Mouse (Mus musculus) cerebellum, adult 2 months (tissue): ENCODE measurements at regions not wholly inside any gene's neighbourhood (a gene's known extent, or its start where the extent isn't known, plus 50 kb on each side); places are given as distances from the start of the nearest gene placed in this dataset.

Experiments used
- CTCF ChIP-seq: fragments of 200-500 bp; IDR thresholded peaks from 2 replicates; pipeline ENCODE4 v1.5.1; 2011; ENCODE audit warnings: low read depth, mild to moderate bottlenecking, control low read depth, low read length, moderate library complexity, borderline replicate concordance; ENCODE audit not compliant: insufficient read depth
- POLR2A ChIP-seq: fragments of 200-500 bp; IDR thresholded peaks from 2 replicates; pipeline ENCODE4 v1.6.1; 2011; ENCODE audit warnings: low read length, control low read depth, borderline replicate concordance; ENCODE audit not compliant: insufficient read depth

DNA sequence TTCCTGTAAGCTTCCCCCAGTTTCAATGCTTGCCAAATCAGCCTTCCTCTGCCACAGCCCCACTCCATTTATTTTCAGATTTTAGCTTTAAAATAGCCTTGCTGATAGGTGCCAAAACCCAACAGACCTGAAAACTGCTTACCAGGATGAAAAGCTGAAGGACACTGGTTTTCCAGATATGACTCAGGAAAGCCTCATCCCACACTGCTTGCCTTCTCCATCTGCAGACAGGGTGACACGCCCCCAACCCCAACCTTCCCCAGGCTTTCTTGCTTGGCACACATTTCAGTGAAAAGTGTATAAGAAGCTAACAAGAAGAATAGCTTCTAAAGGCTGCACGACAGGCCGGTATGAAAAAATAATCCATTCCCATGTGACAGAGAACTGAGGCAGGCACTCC, 425.3 kb downstream of the Fut8 start:
- TF ChIP-seq CTCF (no peak), POLR2A (no peak)
